Mouse (Mus musculus): ENCODE data around the gene Fus.
A peak's percentile ranks its signal among the peaks of the same experiment; 100 is the strongest.
"Not testable (repeated sequence)": the region's sequence is repeated elsewhere in the genome, so short reads cannot be mapped to it uniquely, and the experiment has no call there.

Gene Fus

GRCm38 (mm10) chr7:128009715-128010340 lies 42.6 kb downstream of the Fus start:
- peak; percentile 39 for DNase-seq

GRCm38 (mm10) chr7:128012136-128012780 lies 45.0 kb downstream of the Fus start:
- no peak for DNase-seq

- DNase-seq, result no peak
Measured at GRCm38 (mm10) chr7:128013116-128013515, 45.9 kb downstream of the Fus start.

- DNase-seq, result not testable (repeated sequence)
Measured at GRCm38 (mm10) chr7:128016134-128016533, 48.9 kb downstream of the Fus start.

GRCm38 (mm10) chr7:128016650-128017049 lies 49.4 kb downstream of the Fus start:
- DNase-seq, result no peak

- DNase-seq, result no peak
Measured at GRCm38 (mm10) chr7:128018275-128018674, 51.0 kb downstream of the Fus start.

GRCm38 (mm10) chr7:128019187-128019586 lies 51.9 kb downstream of the Fus start:
- no peak for DNase-seq

GRCm38 (mm10) chr7:128022974-128023373 lies 55.7 kb downstream of the Fus start:
- no peak for DNase-seq

- no peak for DNase-seq
Measured at GRCm38 (mm10) chr7:128023565-128023964, 56.3 kb downstream of the Fus start.

GRCm38 (mm10) chr7:128024364-128024763 lies 57.1 kb downstream of the Fus start:
- no peak for DNase-seq

GRCm38 (mm10) chr7:128024932-128025331 lies 57.7 kb downstream of the Fus start:
- DNase-seq, result no peak

GRCm38 (mm10) chr7:128025381-128025780 lies 58.1 kb downstream of the Fus start:
- DNase-seq, result no peak

GRCm38 (mm10) chr7:128031403-128031976 lies 64.2 kb downstream of the Fus start:
- peak; percentile 33 for DNase-seq

GRCm38 (mm10) chr7:128032290-128032988 lies 65.2 kb downstream of the Fus start:
- DNase-seq, result no peak

- no peak for DNase-seq
Measured at GRCm38 (mm10) chr7:128032989-128033293, 65.7 kb downstream of the Fus start.

- DNase-seq, result no peak
Measured at GRCm38 (mm10) chr7:128033616-128034015, 66.4 kb downstream of the Fus start.
